Mouse (Mus musculus) adrenal gland, postnatal 10 days (tissue): Measurements from ENCODE around the gene Ddx58. TPM values are rescaled to one million over a fixed set of nuclear protein-coding genes. Genes with fewer than 3 reads are reported as not detected.

Experiments
- DNase-seq: peaks from one replicate; pipeline ENCODE4 v3.0.0; 2021; ENCODE audit warnings: mixed read lengths
- total RNA-seq, 2 experiments: library from RNA; stranded (reverse); gene quantifications; 2 replicates each; pipeline ENCODE4 v1.2.3; 2021

The Ddx58 gene
- total RNA-seq, 2 experiments from 2014 or later, result 17.5 to 20.9 TPM

DNA sequence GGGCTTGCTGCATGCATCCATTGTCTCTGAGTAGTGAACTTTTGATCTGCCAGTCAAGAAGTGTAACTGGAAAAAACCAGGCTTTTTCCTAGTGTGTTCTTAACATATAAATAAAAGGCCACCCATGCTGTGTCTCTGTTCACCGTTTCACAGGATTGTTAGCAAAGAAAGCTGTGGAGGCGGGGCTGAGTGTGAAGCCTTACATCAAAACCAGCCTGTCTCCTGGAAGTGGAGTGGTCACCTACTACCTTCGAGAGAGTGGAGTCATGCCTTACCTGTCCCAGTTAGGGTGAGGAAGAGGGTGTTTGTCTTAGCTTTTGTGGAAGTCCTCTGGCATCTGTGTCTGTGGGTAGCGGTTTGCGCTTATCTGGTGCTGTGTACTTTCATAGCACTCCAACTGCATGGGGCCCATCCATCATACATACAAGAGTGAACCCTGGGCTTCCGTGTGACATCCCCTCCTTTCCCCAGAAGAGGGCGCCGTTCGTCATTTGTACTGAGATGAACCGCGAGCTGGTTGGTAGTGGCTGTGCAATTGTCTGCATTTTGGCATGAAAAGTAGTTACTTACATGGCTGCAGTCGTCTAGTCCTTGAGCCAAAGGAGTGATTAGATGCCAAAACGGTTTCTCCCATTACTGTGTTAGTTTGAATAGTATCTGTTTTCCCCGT lies 56.8 kb downstream of the Ddx58 start:
- DNase-seq, result peak; percentile 86

DNA sequence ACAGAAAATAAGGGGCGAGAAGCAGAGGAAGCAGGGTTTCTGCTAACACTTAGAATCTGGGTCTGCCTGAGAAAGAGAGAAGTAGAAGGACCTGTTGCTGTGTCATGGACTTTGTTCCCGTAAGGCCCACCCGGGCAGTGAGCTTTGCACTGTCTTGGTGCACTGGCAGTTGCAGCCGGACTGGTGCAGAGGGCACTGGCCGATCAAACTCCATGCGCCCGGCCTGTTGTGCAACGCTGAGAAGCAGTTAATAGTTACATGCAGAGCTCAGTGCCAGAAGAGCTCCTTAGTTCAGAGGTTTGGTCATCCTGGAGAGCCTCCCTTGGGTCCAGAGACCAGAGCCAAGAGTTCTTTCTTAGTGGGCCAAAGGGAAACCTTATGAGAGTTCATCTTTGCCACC lies 57.9 kb downstream of the Ddx58 start:
- peak; percentile 74 for DNase-seq

GRCm38 (mm10) chr4:40180046-40180445 lies 59.6 kb downstream of the Ddx58 start:
- no peak for DNase-seq

DNA sequence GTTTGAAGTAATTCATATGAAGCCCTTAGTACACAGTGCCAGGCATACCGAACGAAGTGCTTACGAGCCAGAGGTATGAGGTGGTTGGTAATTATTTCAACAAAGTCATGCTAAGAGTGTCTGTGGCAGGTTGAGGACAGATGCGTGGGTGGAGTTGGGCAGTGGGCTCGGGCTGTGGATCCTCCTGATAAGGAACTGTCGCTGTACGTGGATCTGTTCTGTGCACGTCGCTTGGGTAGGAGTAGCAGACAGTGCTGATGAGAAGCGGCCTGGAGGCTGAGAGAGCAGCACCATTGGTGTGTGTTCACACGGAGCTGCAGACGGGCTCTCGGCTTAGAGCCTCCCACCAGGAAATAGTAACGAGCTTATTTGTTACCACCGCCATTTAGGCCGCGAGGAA lies 61.0 kb downstream of the Ddx58 start:
- no peak for DNase-seq

DNA sequence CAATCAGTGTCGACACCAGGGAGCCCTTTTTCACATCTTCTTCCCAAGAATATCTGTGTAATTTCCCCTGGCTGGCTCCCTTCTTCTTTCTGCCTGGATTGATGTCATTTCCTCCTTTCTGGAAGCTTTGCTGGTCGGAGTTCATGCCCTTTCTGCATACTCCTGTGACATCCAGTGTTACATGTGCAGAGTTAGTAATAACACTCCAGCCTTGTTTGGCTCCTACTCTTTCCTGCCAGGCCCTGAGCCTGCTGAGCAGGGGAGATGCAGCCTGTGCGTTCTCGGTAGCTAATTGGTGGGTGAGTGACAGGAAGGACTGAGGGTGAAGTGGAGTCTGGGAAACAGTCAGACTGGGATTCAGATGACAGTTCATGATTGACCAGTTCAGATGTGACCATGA lies 65.3 kb downstream of the Ddx58 start:
- DNase-seq, result no peak

DNA sequence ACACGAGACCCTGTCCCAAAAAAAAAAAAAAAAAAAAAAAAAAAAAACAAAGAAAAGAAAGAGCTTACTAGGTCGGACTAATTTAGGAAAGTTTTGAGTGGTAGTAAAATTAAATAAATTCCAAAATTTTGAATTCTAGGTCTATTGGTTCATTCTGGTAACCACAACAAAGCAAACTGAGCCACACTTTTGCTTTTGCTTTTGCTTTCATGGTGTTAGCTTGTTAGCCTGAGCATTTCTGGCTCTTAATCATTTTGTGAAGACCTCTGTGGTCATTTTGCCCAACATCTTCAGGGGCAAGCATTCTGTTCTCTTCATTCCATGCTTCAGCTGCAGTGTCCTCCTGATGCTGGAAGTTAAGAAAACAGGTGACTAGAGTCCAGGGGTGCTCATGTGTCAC lies 67.3 kb downstream of the Ddx58 start:
- no peak for DNase-seq

DNA sequence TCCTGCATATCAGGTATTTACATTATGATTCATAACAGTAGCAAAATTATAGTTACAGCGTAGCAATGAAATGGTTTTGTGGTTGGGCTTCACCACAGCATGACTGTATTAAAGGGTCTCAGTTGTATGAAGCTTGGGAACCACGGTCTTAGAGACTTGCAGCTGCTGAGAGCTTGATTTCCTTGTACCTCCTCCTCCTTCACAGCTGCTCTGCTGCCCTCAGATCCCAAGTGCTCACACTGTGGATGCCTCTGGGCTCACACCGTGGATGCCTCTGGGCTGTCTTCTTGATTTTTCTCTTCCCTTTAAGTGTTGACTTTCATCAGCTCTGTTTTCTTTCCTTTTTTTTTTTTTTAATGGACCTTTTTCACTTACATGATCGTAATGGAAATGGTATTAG lies 68.2 kb downstream of the Ddx58 start:
- DNase-seq, result no peak

DNA sequence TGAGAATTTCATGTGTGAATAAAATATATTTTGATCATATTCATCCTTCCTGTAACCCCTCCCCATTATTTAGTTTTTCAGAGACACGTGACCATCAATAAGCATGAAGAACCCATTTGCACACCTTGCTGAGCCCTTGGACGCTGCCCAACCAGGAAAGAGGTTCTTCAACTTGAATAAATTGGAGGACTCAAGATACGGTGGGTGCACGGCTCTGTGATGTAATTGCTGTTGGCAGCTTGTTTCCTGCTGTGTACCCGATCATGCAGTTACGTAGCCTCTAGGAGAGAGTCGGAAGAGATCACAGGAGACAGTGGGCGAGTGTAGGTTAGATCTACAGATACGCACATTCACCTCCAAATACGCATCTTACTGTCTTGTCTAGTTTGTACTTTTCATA lies 76.0 kb downstream of the Ddx58 start:
- DNase-seq, result no peak

GRCm38 (mm10) chr4:40160591-40161434 lies 78.8 kb downstream of the Ddx58 start:
- DNase-seq, result no peak

DNA sequence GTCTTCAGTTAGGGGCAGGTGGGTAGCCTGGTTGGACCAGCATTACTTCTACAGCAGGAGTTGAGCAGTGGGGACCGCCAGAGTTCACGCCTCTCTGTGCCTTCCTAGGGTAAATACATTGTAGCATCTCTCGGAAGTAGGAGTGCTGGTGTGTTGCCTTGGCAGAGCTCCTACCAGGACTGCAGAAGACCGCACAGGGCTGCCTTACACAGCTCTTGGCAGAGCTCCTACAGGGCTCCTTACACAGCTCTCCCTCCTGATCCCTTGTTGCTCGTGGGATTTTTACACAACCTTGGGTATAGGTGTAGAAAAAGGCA lies 81.4 kb downstream of the Ddx58 start:
- no peak for DNase-seq

DNA sequence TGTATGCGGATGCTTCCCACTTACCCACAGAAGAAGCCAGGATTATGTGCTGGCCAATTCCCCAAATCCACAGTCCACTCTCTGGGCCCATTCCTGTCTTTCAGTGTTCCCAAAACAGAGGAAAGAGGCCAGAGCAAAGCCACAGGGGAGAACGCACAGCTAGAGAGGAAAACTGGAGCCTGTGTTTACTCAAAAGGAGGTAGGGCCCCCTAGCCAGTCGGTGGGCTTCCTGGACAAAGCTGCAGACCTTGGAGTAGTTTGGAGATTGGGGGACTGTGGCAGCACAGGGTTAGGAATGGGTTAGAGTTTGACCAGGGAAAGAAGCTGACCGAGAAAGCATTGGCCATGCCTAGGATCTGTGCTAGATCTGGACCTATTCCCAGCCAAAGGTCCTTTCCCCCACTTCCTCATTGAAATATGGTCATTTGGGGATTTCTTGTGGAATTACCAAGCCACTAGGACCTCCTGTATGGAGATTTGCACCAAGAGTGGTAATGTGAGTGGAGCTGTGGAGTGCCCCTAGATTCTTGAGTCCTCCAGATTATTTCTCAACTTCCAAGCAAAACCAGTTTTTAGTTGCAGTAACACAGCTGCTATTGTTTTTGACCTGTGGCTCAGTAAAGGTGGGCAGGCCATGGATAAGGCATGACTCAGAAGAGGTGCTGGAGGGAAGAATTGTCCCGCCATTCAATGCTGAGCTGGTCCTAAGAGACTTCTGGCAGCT lies 82.0 kb downstream of the Ddx58 start:
- DNase-seq, result peak; percentile 38

GRCm38 (mm10) chr4:40156582-40157499 lies 82.8 kb downstream of the Ddx58 start:
- no peak for DNase-seq

GRCm38 (mm10) chr4:40156153-40156552 lies 83.5 kb downstream of the Ddx58 start:
- DNase-seq, result peak; percentile 80

GRCm38 (mm10) chr4:40155467-40155999 lies 84.1 kb downstream of the Ddx58 start:
- DNase-seq, result no peak

DNA sequence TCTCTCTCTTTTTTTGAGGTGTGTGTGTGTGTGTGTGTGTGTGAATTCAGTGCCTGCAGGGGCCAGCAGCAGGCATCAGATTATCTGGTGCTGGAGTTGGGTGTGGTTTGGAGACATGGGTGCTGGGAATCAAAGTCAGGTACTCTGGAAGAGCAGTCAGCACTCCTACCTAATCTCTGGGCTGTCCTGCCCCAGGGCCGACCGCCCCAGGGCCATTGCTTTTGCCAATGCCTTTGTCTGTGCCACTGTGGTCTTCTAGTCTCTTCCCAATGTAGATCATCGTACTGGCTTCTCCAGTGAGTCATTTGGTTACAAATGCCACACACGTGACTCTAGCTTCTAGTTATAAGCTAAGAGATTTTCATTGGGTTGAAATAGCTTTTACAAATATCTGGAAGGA lies 84.9 kb downstream of the Ddx58 start:
- no peak for DNase-seq

Other genes starting within 250 kb of the Ddx58 start
- gene Aco1, start 96.7 kb downstream of the Ddx58 start, total RNA-seq, result 100 to 1,000 TPM; 130 to 174 TPM
- gene Smim27, start 29.8 kb upstream of the Ddx58 start, total RNA-seq, result 10 to 100 TPM; 34.9 to 46.5 TPM
- 10 to 100 TPM; 23.3 to 27.0 TPM for gene Topors, start 30.0 kb upstream of the Ddx58 start, total RNA-seq
- 100 to 1,000 TPM; 482 to 529 TPM for gene Ndufb6, start 39.6 kb upstream of the Ddx58 start, total RNA-seq
- under 1 TPM; 0.09 TPM for gene Tmem215, start 232.4 kb upstream of the Ddx58 start, total RNA-seq